Mouse (Mus musculus): ENCODE results near the gene Cdc42ep2. TPM values are rescaled to one million over a fixed set of nuclear protein-coding genes. Genes with fewer than 3 reads are reported as not detected.
"Not testable (repeated sequence)": the region's sequence is repeated elsewhere in the genome, so short reads cannot be mapped to it uniquely, and the experiment has no call there.

The Cdc42ep2 gene
- total and polyA plus RNA-seq, 3 experiments: 1.1 to 1.7 TPM; not detected in 1

- Histone ChIP-seq H3K4me1 (ENCODE audit: control insufficient read depth in 1 of 2, insufficient read depth in 2 of 2, low read length in 2 of 2) (peaks cover 8 to 28% of the 10 kb centered on the region in 2 experiments), H3K79me2 (ENCODE audit: control insufficient read depth, insufficient read depth, low read length, poor library complexity) (peaks cover 6% of the 10 kb centered on the region), H3K9ac (ENCODE audit: control insufficient read depth, low read depth, low read length, poor library complexity, severe bottlenecking) (0 out of 2 replicates have a peak overlapping the region, but pooled peaks have one; percentile 27), H3K9me3 (replicated peaks; ENCODE audit: insufficient read depth, low read length) (no peaks in the 10 kb centered on the region), H3K27ac (ENCODE audit: control insufficient read depth, low read depth, low read length) (peak overlapping the region; percentile 69), H3K36me3 (ENCODE audit: control insufficient read depth in 1 of 2, insufficient read depth in 2 of 2, low read length in 2 of 2) (peaks cover 0 to 17% of the 10 kb centered on the region in 2 experiments; a peak in 2 of 4 replicates), H3K27me3 (ENCODE audit: control insufficient read depth in 1 of 2, insufficient read depth in 2 of 2, low read length in 2 of 2) (no peaks in the 10 kb centered on the region), H3K4me3 (ENCODE audit: control insufficient read depth in 1 of 2, insufficient read depth in 1 of 2, low read depth in 2 of 2, low read length in 2 of 2) (no peak overlapping the region)
- DNase-seq (ENCODE audit: low read depth, low spot score): peak; percentile 75
- peak; percentile 74 for TF ChIP-seq TCF12 (IDR thresholded peaks at IDR 0.05; ENCODE audit: low read depth, low read length)
- peak; percentile 58 to 81; a peak in 3 of 4 replicates for TF ChIP-seq EP300 (IDR thresholded peaks at IDR 0.05; ENCODE audit: low read depth in 1 of 2, low read length in 2 of 2)
- no peak; the same call in 1 of the 2 replicates for TF ChIP-seq MAX (IDR thresholded peaks at IDR 0.05; ENCODE audit: low read length)
- 0 out of 2 replicates have a peak, but pooled peaks have one; percentile 40 for TF ChIP-seq TBP (IDR thresholded peaks at IDR 0.05; ENCODE audit: low read depth, low read length)
- peak; percentile 48; the same call in 1 of the 2 replicates for TF ChIP-seq ELF1 (IDR thresholded peaks at IDR 0.05; ENCODE audit: low read depth, low read length)
- TF ChIP-seq KAT2A (conservative IDR thresholded peaks at IDR 0.05; ENCODE audit: low read depth, low read length): no peak
- 0 out of 2 replicates have a peak, but pooled peaks have one; percentile 3 for TF ChIP-seq RCOR1 (IDR thresholded peaks at IDR 0.05; ENCODE audit: low read depth, low read length)
- TF ChIP-seq GATA1 (IDR thresholded peaks at IDR 0.05; ENCODE audit: low read depth, low read length): peak; percentile 78
- TF ChIP-seq MYB (IDR thresholded peaks at IDR 0.05; ENCODE audit: low read depth, low read length): 0 out of 2 replicates have a peak, but pooled peaks have one; percentile 6
- no peak for TF ChIP-seq ZKSCAN1 (IDR thresholded peaks at IDR 0.05; ENCODE audit: low read depth, low read length)
- peak; percentile 50; the same call in 1 of the 2 replicates for TF ChIP-seq MYC (IDR thresholded peaks at IDR 0.05; ENCODE audit: low read depth, low read length)
- TF ChIP-seq MXI1 (IDR thresholded peaks at IDR 0.05; ENCODE audit: low read depth, low read length): peak; percentile 53
- TF ChIP-seq ETS1 (IDR thresholded peaks at IDR 0.05; ENCODE audit: low read depth, low read length): peak; percentile 62
- no peak for TF ChIP-seq GABPA (IDR thresholded peaks at IDR 0.05; ENCODE audit: low read depth, low read length)
- no peak for TF ChIP-seq POLR2AphosphoS2 (IDR thresholded peaks at IDR 0.05; ENCODE audit: low read length)
- 0 out of 2 replicates have a peak, but pooled peaks have one; percentile 4 for TF ChIP-seq NRF1 (IDR thresholded peaks at IDR 0.05; ENCODE audit: insufficient read depth, low read depth, low read length, poor library complexity, severe bottlenecking)
- TF ChIP-seq BHLHE40 (IDR thresholded peaks at IDR 0.05; ENCODE audit: borderline replicate concordance, low read depth, low read length): no peak; the same call in 1 of the 2 replicates
- TF ChIP-seq POLR2A (IDR thresholded peaks at IDR 0.05; ENCODE audit: control insufficient read depth in 1 of 2, insufficient read depth in 1 of 2, low read depth in 1 of 2, low read length in 2 of 2, poor library complexity in 1 of 2): no peak; a peak in 1 of 4 replicates
- TF ChIP-seq USF1 (IDR thresholded peaks at IDR 0.05; ENCODE audit: low read depth, low read length): peak; percentile 37; the same call in 1 of the 2 replicates
- TF ChIP-seq TAL1 (IDR thresholded peaks at IDR 0.05; ENCODE audit: low read length): peak; percentile 51
- TF ChIP-seq SIN3A (IDR thresholded peaks at IDR 0.05; ENCODE audit: low read length): peak; percentile 71; the same call in 1 of the 2 replicates
Measured at GRCm38 (mm10) chr19:5883935-5884334, 40.7 kb downstream of the Cdc42ep2 start.

- H3K27me3 ChIP-seq (ENCODE audit: control insufficient read depth in 1 of 2, insufficient read depth in 2 of 2, low read length in 2 of 2); H3K4me3 ChIP-seq (ENCODE audit: control insufficient read depth in 1 of 2, insufficient read depth in 1 of 2, low read depth in 2 of 2, low read length in 2 of 2); H3K9me3 ChIP-seq (replicated peaks; ENCODE audit: insufficient read depth, low read length): not testable (repeated sequence)
- Histone ChIP-seq H3K9ac (ENCODE audit: control insufficient read depth, low read depth, low read length, poor library complexity, severe bottlenecking) (peak overlapping the region; percentile 24; the same call in 1 of the 2 replicates), H3K36me3 (ENCODE audit: control insufficient read depth in 1 of 2, insufficient read depth in 2 of 2, low read length in 2 of 2) (peaks cover 0 to 21% of the 10 kb centered on the region in 2 experiments; a peak in 2 of 4 replicates), H3K4me1 (ENCODE audit: control insufficient read depth in 1 of 2, insufficient read depth in 2 of 2, low read length in 2 of 2) (peaks cover 9 to 35% of the 10 kb centered on the region in 2 experiments), H3K79me2 (ENCODE audit: control insufficient read depth, insufficient read depth, low read length, poor library complexity) (peaks cover 14% of the 10 kb centered on the region), H3K27ac (ENCODE audit: control insufficient read depth, low read depth, low read length) (peak overlapping the region; percentile 36; the same call in 1 of the 2 replicates)
- DNase-seq (ENCODE audit: low read depth, low spot score): peak; percentile 67
Measured at GRCm38 (mm10) chr19:5882079-5882478, 42.5 kb downstream of the Cdc42ep2 start.
